Mouse (Mus musculus): ENCODE measurements at regions not wholly inside any gene's neighbourhood (a gene's known extent, or its start where the extent isn't known, plus 50 kb on each side); places are given as distances from the start of the nearest gene placed in this dataset.

GRCm38 (mm10) chr2:39278218-39278617 lies 52.0 kb upstream of the Ppp6c start:
- WGBS, result 40% methylated on average over 1 of the region's 1 CpGs
- no peaks in the 10 kb centered on the region for H3K27me3 ChIP-seq (ENCODE audit: control insufficient read depth, insufficient read depth, low read length)
- no peaks in the 10 kb centered on the region for H3K9me3 ChIP-seq (ENCODE audit: control insufficient read depth, low read length)
- no peaks in the 10 kb centered on the region for H3K4me1 ChIP-seq (ENCODE audit: control insufficient read depth in 2 of 2, insufficient read depth in 2 of 2, low read length in 2 of 2)
- no peaks in the 10 kb centered on the region for H3K36me3 ChIP-seq (ENCODE audit: control insufficient read depth, insufficient read depth, low read length)
- no peak overlapping the region for H3K9ac ChIP-seq (ENCODE audit: low read length)
- no peak overlapping the region for H3K4me3 ChIP-seq (ENCODE audit: control insufficient read depth in 1 of 2, insufficient read depth in 1 of 2, low read depth in 1 of 2, low read length in 2 of 2)
- H3K27ac ChIP-seq (replicated peaks in 1 of 2; ENCODE audit: control insufficient read depth in 1 of 2, insufficient read depth in 1 of 2, low read depth in 2 of 2, low read length in 2 of 2), result no peak overlapping the region
- no peak overlapping the region for H3K4me2 ChIP-seq (ENCODE audit: low read length)
- ATAC-seq (ENCODE audit: insufficient number of reproducible peaks, insufficient read depth, low FRiP score, low read depth), result no peak

All from heart, embryonic 14.5 days (tissue).